Mouse (Mus musculus) megakaryocyte-erythroid progenitor cell, adult 5-6 weeks (primary cell): Measurements from ENCODE around the gene Ttc22. TPM values are rescaled to one million over a fixed set of nuclear protein-coding genes. Genes with fewer than 3 reads are reported as not detected.

Experiments used
- ATAC-seq: replicated peaks from 2 replicates; pipeline ENCODE4 v1.8.0; 2016; ENCODE audit warnings: mild to moderate bottlenecking, inconsistent platforms; ENCODE audit not compliant: severe bottlenecking, poor library complexity, low FRiP score, low TSS enrichment
- total RNA-seq, 2 experiments: library from RNA; stranded (forward) in 1 of 2; stranded (reverse) in 1 of 2; fragments of 200-1000, 215-1000 nt in 1 of 2; fragments of >200 nt in 1 of 2; fragmentation: Nextera tagmentation in 1 of 2; gene quantifications; 2 replicates each; pipeline ENCODE4 v1.2.3; 2014 to 2017

Gene Ttc22
- total RNA-seq, 2 experiments from 2014 or later, result not detected

GRCm38 (mm10) chr4:106650833-106651527 is 28.7 kb downstream of the Ttc22 start, which contains the start of gene Pars2:
TSS of gene Pars2 (plus strand) at chr4:106651069.
- ATAC-seq, result peak; percentile 96

- ATAC-seq, result 0 out of 2 replicates have a peak, but pooled peaks have one; percentile 28
These were observed 30.3 kb downstream of the Ttc22 start for GRCm38 (mm10) chr4:106652546-106652945.

- ATAC-seq, result no peak
These were observed 30.8 kb downstream of the Ttc22 start for GRCm38 (mm10) chr4:106653051-106653450.

DNA sequence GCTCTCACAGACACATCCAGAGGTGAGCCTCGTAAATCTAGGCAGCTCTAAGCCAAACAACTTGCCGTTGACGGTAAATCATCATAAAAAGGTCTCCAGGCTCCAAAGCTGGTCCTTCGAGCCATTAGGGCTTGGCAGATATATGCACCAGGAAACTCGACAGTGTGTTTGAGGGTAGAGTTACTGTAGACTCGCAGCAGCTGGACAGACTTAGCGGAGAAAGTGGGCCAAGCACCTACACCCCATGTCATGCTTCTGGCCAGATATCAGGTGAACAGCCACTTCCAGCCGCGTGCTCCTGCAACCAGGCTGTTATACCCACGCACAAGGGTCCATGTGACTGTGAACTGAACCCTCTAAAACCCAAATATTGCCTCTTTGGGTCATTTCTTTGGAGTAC is 33.4 kb downstream of the Ttc22 start:
- no peak for ATAC-seq

DNA sequence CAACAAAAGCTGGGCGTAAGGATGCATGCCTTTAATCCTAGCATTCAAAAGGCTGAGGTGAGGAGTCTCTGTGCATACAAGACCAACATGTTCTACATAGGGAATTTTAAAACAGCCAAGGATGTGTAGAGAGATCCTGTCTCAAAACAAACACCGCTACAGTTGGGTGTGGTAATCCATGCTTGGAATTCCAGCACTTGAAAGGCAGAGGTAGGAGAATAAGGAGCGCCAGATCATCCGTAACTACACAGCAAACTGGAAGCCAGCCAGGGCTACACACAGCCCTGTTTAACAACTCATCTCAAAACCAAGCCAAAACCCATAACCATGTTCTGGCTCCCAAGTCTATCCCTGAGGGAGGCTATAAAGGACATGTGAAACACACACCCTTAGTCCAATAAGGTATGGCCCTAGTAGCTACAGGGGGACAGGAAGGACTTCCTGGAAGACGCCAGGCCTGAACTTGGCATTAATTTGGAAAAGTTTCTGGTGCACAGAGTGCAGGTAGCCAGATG is 41.8 kb downstream of the Ttc22 start:
- no peak for ATAC-seq

DNA sequence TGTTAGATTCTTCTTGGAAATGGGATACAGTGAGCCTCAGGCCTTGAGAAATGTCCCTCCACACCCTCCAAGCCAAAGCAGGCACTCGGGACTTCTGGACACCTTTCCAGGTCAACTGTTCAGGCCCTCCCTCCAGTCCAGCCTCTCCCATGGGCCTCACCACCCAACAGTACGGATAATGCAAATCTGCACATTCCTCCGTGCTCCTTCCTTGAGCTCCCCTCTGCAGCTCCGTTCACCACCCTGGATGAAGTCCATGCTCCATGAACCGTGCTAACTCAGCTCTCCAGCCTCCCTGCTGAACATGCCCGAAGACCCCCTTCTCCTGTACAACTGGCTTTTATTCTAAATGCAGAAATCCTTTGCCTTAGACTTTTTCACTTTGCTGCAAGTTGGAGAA is 42.5 kb downstream of the Ttc22 start:
- ATAC-seq, result no peak

GRCm38 (mm10) chr4:106665269-106665668 is 43.0 kb downstream of the Ttc22 start:
- no peak for ATAC-seq

DNA sequence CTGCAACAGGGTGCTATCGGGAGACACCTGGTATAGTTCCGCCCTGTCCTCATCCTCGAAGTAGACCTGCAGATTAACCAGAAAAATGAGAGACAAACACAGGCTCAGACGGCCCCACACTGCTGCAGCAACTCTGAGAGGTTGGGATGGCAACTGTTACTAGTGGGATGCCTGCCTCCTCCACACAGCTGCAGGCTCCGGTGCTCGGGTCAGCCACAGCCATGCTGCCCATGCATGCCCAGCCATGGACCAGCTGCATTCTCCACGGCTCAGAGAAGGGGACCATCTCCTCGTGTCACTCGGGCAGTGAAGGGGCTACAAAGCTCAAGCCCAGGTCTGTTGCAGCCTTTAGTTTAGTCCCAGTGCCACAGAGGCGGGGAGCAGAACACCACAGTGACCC is 43.4 kb downstream of the Ttc22 start:
- no peak for ATAC-seq

DNA sequence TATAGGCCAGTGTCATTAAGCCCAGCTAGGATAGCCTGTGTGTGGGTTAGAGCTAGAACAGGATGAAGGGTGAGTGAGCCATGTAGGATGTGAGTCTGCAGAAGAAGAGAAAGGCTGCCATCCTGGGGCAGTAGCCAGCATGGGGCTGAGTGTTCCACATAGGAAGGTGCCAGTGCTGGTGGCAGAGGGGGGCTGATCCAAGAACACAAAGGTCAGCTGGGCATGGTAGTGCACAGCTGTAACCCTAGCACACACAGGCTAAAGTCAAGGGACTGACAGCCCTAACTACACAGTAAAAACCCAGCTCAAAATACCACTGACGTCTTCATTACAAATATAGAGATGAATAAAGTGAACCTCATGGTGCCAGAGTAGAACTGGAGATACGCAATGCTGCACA is 44.3 kb downstream of the Ttc22 start:
- no peak for ATAC-seq

- ATAC-seq, result no peak
These were observed 54.5 kb downstream of the Ttc22 start for GRCm38 (mm10) chr4:106676749-106677148.

DNA sequence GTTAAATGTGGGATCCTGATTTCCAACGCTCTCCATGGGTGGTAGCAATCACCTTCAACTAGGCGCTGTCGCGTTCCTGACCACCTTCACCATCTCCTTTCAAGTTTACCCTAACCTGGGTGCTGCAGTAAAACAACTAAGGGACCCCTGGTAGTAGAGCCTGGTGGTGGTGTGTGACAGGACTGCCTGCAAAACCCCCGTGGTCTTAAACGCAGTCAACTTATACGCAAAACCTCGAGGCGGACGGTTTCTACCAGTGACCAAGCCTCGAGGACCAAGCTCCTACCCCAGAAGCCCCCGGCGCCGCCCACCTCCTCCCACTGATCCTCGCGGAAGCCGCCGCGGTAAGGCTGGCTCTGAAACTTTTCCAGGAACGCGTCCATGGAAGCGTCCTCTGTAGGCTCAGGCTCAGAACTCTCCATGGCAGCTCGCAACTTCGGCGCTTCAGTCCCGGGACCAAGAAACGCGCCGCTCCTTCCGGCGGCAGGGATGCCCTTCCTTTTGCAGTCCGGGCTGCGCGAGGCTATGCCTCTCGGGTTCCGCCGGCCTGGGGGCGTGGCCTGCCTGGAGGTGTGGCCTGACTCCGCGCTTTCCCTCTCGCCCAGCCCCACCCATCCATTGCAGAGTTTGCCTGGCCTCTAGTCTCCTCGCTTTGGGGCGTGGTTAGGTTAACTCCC is 56.3 kb downstream of the Ttc22 start, which contains the start of gene Ttc4:
Gene Ttc4, minus strand, starts transcription at position 503 of the 677 bp plus-strand sequence.
- peak; percentile 99 for ATAC-seq

DNA sequence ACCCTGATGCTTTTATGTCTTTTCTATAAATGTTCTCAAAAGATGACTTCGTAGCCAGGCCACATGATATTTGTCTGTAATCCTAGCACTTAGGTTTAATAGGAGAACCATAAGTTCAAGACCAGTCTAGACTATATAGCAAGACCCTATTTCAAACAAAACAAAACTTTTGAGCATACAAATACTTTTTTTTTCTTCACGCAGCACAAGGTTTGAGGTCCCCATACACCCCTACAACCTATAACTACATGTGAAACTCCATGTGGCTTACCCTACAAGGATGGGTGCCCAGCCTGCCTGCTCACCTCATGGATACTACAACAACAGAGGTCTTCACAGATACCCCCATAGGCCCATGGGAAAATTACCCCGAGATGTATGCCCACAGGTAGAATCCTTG is 56.9 kb downstream of the Ttc22 start:
- 0 out of 2 replicates have a peak, but pooled peaks have one; percentile 0 for ATAC-seq

GRCm38 (mm10) chr4:106680955-106681354 is 58.7 kb downstream of the Ttc22 start:
- ATAC-seq, result no peak

DNA sequence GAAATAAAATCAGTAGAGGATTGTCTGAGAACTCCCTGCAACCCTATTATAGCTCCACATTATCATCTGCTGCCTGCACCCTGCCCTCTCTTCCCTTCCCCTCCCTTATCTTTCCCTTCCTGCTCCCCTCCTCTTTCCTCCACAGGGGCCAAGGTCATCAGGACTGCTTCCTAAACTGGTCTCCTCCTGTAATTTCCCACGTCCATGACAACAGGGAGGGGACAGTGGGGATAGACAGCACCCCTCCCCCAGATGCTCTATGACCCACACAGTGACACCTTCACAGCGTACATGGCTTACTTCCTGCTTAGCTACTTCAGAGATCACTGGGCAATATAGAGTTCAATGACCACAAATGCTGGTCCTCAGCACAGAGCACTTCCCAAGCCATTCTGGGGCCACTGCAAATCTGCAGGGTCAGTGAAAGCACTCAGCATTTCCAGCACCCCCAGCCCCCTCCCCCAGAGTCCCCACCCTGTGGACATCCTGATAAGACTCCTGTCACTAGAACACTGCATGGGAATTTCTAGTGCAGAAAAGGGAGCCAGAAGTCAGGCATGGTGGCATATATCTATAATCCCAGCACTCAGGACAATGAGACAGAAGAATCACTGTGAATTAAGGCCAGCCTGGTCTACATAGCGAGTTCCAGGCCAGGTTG is 66.5 kb downstream of the Ttc22 start:
- ATAC-seq, result no peak

Other genes starting within 250 kb of the Ttc22 start
- not detected in 2 replicates for gene Pcsk9, start 158.1 kb upstream of the Ttc22 start, total RNA-seq (2014; fragmentation: Nextera tagmentation)
- gene Pcsk9, start 158.1 kb upstream of the Ttc22 start, total RNA-seq (2017), result not detected in 2 replicates
- gene Bsnd, start 130.1 kb upstream of the Ttc22 start, total RNA-seq (2014; fragmentation: Nextera tagmentation), result not detected in 2 replicates
- gene Bsnd, start 130.1 kb upstream of the Ttc22 start, total RNA-seq (2017), result not detected in 2 replicates
- gene Dhcr24, start 61.4 kb upstream of the Ttc22 start, total RNA-seq (2014; fragmentation: Nextera tagmentation), result 27.7 and 27.8 TPM in 2 replicates
- 9.4 and 11.2 TPM in 2 replicates for gene Dhcr24, start 61.4 kb upstream of the Ttc22 start, total RNA-seq (2017)
- gene Lexm, start 5.2 kb upstream of the Ttc22 start, total RNA-seq (2014; fragmentation: Nextera tagmentation), result not detected in 2 replicates
- gene Lexm, start 5.2 kb upstream of the Ttc22 start, total RNA-seq (2017), result not detected in 2 replicates
- 6.9 and 9.0 TPM in 2 replicates for gene Pars2, start 28.6 kb downstream of the Ttc22 start, total RNA-seq (2014; fragmentation: Nextera tagmentation)
- 5.9 and 6.4 TPM in 2 replicates for gene Pars2, start 28.6 kb downstream of the Ttc22 start, total RNA-seq (2017)
- 53.0 and 56.3 TPM in 2 replicates for gene Ttc4, start 56.5 kb downstream of the Ttc22 start, total RNA-seq (2014; fragmentation: Nextera tagmentation)
- gene Ttc4, start 56.5 kb downstream of the Ttc22 start, total RNA-seq (2017), result 34.8 and 47.4 TPM in 2 replicates
- gene Mroh7, start 108.5 kb downstream of the Ttc22 start, total RNA-seq (2014; fragmentation: Nextera tagmentation), result not detected in 2 replicates
- not detected in 2 replicates for gene Mroh7, start 108.5 kb downstream of the Ttc22 start, total RNA-seq (2017)
- gene Fam151a, start 111.5 kb downstream of the Ttc22 start, total RNA-seq (2014; fragmentation: Nextera tagmentation), result not detected in 2 replicates
- gene Fam151a, start 111.5 kb downstream of the Ttc22 start, total RNA-seq (2017), result not detected in 2 replicates
- gene Acot11, start 182.6 kb downstream of the Ttc22 start, total RNA-seq (2014; fragmentation: Nextera tagmentation), result 1.0 and 2.1 TPM in 2 replicates
- gene Acot11, start 182.6 kb downstream of the Ttc22 start, total RNA-seq (2017), result 0.99 and 1.0 TPM in 2 replicates